Mouse (Mus musculus): ENCODE data around the gene Tfap2b. TPM values are rescaled to one million over a fixed set of nuclear protein-coding genes. Genes with fewer than 3 reads are reported as not detected.

The Tfap2b gene
- polyA plus RNA-seq, 2 experiments, result 0.01 TPM; not detected in 1

DNA sequence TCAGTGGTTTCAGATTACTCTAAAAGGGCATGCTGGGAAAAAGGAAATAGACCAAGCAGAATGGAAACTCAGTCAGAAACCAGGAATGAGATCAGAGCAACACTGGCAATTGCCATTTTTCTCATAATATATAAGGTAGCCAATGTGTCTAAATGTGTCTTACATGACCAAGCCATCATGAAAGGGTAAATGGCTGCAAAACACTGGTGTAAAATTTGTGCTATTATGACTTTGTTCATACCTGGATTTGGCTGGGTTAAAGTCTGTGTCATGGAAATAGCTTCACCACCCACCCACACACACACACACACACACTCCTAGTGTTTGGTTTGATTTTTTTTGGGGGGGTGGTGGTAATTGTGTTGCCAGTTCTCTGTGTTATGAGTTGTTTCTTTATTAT is 10.7 kb downstream of the Tfap2b start:
- Histone ChIP-seq H3K36me3 (replicated peaks; ENCODE audit: control insufficient read depth, insufficient read depth, low read depth) (no peaks in the 10 kb centered on the region), H3K4me2 (ENCODE audit: low read depth) (no peak overlapping the region), H3K4me1 (replicated peaks; ENCODE audit: control insufficient read depth in 2 of 2, insufficient read depth in 2 of 2, low read length in 1 of 2) (no peaks in the 10 kb centered on the region), H3K4me3 (ENCODE audit: insufficient read depth in 1 of 2, low read depth in 2 of 2, low read length in 2 of 2) (no peak overlapping the region), H3K9ac (replicated peaks) (no peak overlapping the region), H3K9me3 (ENCODE audit: control insufficient read depth, low read length) (no peaks in the 10 kb centered on the region), H3K27me3 (ENCODE audit: control insufficient read depth, insufficient read depth, low read length) (peaks cover 22% of the 10 kb centered on the region), H3K27ac (no peak overlapping the region)
- ATAC-seq (ENCODE audit: insufficient read depth) (no peak), DNase-seq (ENCODE audit: low read depth in 3 of 3, low spot score in 3 of 3) (no peak)
- TF ChIP-seq CTCF (IDR thresholded peaks at IDR 0.05; ENCODE audit: low read depth), result no peak
- no peak for TF ChIP-seq EP300 (IDR thresholded peaks at IDR 0.05; ENCODE audit: low read depth)

DNA sequence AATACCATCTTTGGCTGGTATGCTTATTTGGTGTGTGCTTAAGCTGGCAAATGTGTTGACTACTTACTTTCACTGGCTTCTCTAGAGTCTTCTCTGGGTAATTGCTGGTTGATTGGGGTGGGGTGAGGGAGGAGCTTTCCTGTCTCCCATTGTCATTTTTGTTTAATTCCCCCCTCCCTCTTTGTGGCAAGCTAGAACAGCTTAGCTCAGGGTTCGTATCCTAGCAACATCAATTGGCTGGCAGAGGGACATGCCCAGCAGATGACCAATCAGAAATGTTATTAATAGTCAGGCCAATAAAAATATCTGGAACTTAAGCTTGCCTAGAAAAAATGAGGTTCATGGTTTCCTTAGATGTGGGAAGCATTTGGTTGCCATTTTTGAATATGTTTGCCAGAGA is 11.8 kb downstream of the Tfap2b start:
- 0% methylated on average over 1 of the region's 1 CpGs for WGBS (ENCODE audit: insufficient replicate concordance)
- no peak for DNase-seq (ENCODE audit: low read depth in 3 of 3, low spot score in 3 of 3)
- Histone ChIP-seq H3K4me1 (replicated peaks; ENCODE audit: control insufficient read depth in 2 of 2, insufficient read depth in 2 of 2, low read length in 1 of 2) (no peaks in the 10 kb centered on the region), H3K4me3 (ENCODE audit: insufficient read depth in 1 of 2, low read depth in 2 of 2, low read length in 2 of 2) (no peak overlapping the region), H3K9me3 (ENCODE audit: control insufficient read depth, low read length) (no peaks in the 10 kb centered on the region), H3K36me3 (replicated peaks; ENCODE audit: control insufficient read depth, insufficient read depth, low read depth) (no peaks in the 10 kb centered on the region), H3K27ac (no peak overlapping the region), H3K9ac (replicated peaks) (no peak overlapping the region), H3K4me2 (ENCODE audit: low read depth) (no peak overlapping the region), H3K27me3 (ENCODE audit: control insufficient read depth, insufficient read depth, low read length) (peaks cover 17% of the 10 kb centered on the region)
- no peak for TF ChIP-seq EP300 (IDR thresholded peaks at IDR 0.05; ENCODE audit: low read depth)
- no peak for TF ChIP-seq CTCF (IDR thresholded peaks at IDR 0.05; ENCODE audit: low read depth)
- ATAC-seq (ENCODE audit: insufficient read depth), result no peak

DNA sequence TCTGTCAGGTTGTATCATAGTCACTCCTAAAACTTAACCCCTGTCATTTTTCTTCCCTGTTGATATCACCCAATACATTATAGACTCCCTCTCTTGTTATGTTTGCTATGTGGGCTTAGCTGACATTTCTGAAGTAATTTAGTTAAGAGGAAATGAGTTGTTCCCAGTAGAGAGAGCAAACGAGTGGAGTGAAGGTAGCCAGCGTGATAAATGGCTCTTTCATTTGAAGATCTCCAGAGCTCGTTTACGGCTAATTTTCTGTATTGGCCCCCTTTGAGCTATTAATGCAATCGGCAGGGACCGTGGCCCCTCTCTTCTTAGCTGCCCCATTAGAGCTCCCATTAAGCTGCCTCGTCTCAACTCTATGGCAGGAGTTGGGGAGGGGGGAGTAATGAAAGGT is 12.9 kb downstream of the Tfap2b start:
- ATAC-seq (ENCODE audit: insufficient read depth) (no peak), DNase-seq (ENCODE audit: low read depth in 3 of 3, low spot score in 3 of 3) (no peak)
- WGBS (ENCODE audit: insufficient replicate concordance), result 4% methylated on average over 7 of the region's 7 CpGs
- H3K4me1 ChIP-seq (replicated peaks; ENCODE audit: control insufficient read depth in 2 of 2, insufficient read depth in 2 of 2, low read length in 1 of 2), result no peaks in the 10 kb centered on the region
- no peaks in the 10 kb centered on the region for H3K36me3 ChIP-seq (replicated peaks; ENCODE audit: control insufficient read depth, insufficient read depth, low read depth)
- H3K4me3 ChIP-seq (ENCODE audit: insufficient read depth in 1 of 2, low read depth in 2 of 2, low read length in 2 of 2), result no peak overlapping the region
- no peak overlapping the region for H3K9ac ChIP-seq (replicated peaks)
- H3K27ac ChIP-seq, result no peak overlapping the region
- peaks cover 16% of the 10 kb centered on the region for H3K27me3 ChIP-seq (ENCODE audit: control insufficient read depth, insufficient read depth, low read length)
- H3K4me2 ChIP-seq (ENCODE audit: low read depth), result no peak overlapping the region
- no peaks in the 10 kb centered on the region for H3K9me3 ChIP-seq (ENCODE audit: control insufficient read depth, low read length)
- TF ChIP-seq CTCF (IDR thresholded peaks at IDR 0.05; ENCODE audit: low read depth) (no peak), EP300 (IDR thresholded peaks at IDR 0.05; ENCODE audit: low read depth) (no peak)

DNA sequence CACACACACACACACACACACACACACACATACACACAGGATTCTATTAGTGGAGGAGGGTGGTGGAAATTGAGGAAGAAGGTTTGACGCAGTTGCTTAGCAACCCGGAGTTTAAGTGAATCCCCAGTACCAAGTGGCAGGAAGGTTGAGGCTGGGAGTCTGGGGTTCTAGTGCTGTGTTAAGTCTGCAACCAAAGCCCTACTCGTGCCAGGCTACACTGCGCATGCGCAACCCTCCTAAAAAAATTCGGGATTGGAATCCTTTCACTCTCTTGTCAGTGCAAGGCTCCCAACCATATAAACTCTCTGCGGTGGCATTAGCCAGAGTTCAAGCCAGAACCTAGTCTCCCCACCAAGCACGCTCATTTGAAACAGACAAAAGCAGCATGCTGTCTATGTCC is 18.0 kb downstream of the Tfap2b start:
- H3K4me1 ChIP-seq (replicated peaks; ENCODE audit: control insufficient read depth in 2 of 2, insufficient read depth in 2 of 2, low read length in 1 of 2), result no peaks in the 10 kb centered on the region
- H3K4me2 ChIP-seq (ENCODE audit: low read depth), result no peak overlapping the region
- DNase-seq (ENCODE audit: low read depth in 3 of 3, low spot score in 3 of 3) (no peak), ATAC-seq (ENCODE audit: insufficient read depth) (no peak)
- TF ChIP-seq EP300 (IDR thresholded peaks at IDR 0.05; ENCODE audit: low read depth) (no peak), CTCF (IDR thresholded peaks at IDR 0.05; ENCODE audit: low read depth) (no peak)
- H3K27ac ChIP-seq, result no peak overlapping the region
- H3K36me3 ChIP-seq (replicated peaks; ENCODE audit: control insufficient read depth, insufficient read depth, low read depth), result no peaks in the 10 kb centered on the region
- H3K9ac ChIP-seq (replicated peaks), result no peak overlapping the region
- H3K27me3 ChIP-seq (ENCODE audit: control insufficient read depth, insufficient read depth, low read length), result peaks cover 15% of the 10 kb centered on the region
- 3% methylated on average over 8 of the region's 8 CpGs for WGBS (ENCODE audit: insufficient replicate concordance)
- no peak overlapping the region for H3K4me3 ChIP-seq (ENCODE audit: insufficient read depth in 1 of 2, low read depth in 2 of 2, low read length in 2 of 2)
- no peaks in the 10 kb centered on the region for H3K9me3 ChIP-seq (ENCODE audit: control insufficient read depth, low read length)

DNA sequence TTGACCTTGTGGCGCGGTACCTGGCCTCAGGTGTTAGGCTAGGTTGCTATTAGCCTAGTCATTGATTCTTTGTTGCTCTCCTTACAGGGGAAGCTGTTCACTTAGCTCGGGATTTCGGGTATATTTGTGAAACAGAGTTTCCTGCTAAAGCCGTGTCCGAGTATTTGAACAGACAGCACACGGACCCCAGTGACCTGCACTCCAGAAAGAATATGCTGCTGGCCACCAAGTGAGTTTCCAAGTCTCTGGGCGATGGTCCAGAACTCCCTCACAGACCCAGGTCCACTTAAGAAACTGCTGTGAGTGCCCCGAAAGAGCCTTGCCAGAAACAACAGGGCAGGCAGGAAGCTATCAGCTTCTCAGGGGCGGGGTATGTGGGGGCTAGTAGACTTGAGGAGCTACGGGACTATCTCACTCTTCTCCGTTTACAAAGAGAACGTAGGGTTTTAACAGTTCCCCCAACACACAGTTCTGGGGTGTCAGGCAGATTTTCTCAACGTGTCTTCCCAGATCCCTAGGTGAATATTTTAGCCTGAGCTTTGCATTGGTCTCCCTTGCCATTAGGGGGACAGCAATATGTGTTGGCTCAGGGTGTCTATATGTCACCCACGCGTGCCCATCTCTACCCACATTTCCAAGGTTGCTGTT is 22.3 kb downstream of the Tfap2b start:
- Histone ChIP-seq H3K9me3 (ENCODE audit: control insufficient read depth, low read length) (no peaks in the 10 kb centered on the region), H3K4me1 (replicated peaks; ENCODE audit: control insufficient read depth in 2 of 2, insufficient read depth in 2 of 2, low read length in 1 of 2) (no peaks in the 10 kb centered on the region), H3K36me3 (replicated peaks; ENCODE audit: control insufficient read depth, insufficient read depth, low read depth) (no peaks in the 10 kb centered on the region), H3K9ac (replicated peaks) (no peak overlapping the region), H3K4me2 (ENCODE audit: low read depth) (no peak overlapping the region), H3K4me3 (ENCODE audit: insufficient read depth in 1 of 2, low read depth in 2 of 2, low read length in 2 of 2) (no peak overlapping the region), H3K27ac (no peak overlapping the region), H3K27me3 (ENCODE audit: control insufficient read depth, insufficient read depth, low read length) (peaks cover 38% of the 10 kb centered on the region)
- under 1% methylated on average over 16 of the region's 16 CpGs for WGBS (ENCODE audit: insufficient replicate concordance)
- no peak for TF ChIP-seq CTCF (IDR thresholded peaks at IDR 0.05; ENCODE audit: low read depth)
- no peak for TF ChIP-seq EP300 (IDR thresholded peaks at IDR 0.05; ENCODE audit: low read depth)
- DNase-seq (ENCODE audit: low read depth in 3 of 3, low spot score in 3 of 3) (no peak), ATAC-seq (ENCODE audit: insufficient read depth) (no peak)
